Mouse (Mus musculus): Measurements from ENCODE around the gene Gm14214. TPM values are rescaled to one million over a fixed set of nuclear protein-coding genes. Genes with fewer than 3 reads are reported as not detected.

Gene Gm14214
- polyA plus RNA-seq, 1 experiment from 2014 or later, result not detected

- no peaks in the 10 kb centered on the region for H3K27me3 ChIP-seq
- no peaks in the 10 kb centered on the region for H3K9me3 ChIP-seq
- no peaks in the 10 kb centered on the region for H3K4me1 ChIP-seq
- no peak overlapping the region for H3K4me2 ChIP-seq (replicated peaks)
- no peak overlapping the region for H3K9ac ChIP-seq (replicated peaks)
- H3K36me3 ChIP-seq, result no peaks in the 10 kb centered on the region
- no peak overlapping the region for H3K27ac ChIP-seq (replicated peaks)
- ATAC-seq (replicated peaks), result no peak
- H3K4me3 ChIP-seq, result no peak overlapping the region
- 82% methylated on average over 10 of the region's 10 CpGs for WGBS
Observed at GRCm38 (mm10) chr2:154742911-154743819, 26.7 kb downstream of the Gm14214 start.

GRCm38 (mm10) chr2:154738621-154739020 is 31.2 kb downstream of the Gm14214 start:
- no peak overlapping the region for H3K4me3 ChIP-seq
- no peak overlapping the region for H3K4me2 ChIP-seq (replicated peaks)
- WGBS, result 87% methylated on average over 5 of the region's 5 CpGs
- no peak overlapping the region for H3K27ac ChIP-seq (replicated peaks)
- no peak overlapping the region for H3K9ac ChIP-seq (replicated peaks)
- no peaks in the 10 kb centered on the region for H3K36me3 ChIP-seq
- 0 out of 2 replicates have a peak, but pooled peaks cover 8% of the 10 kb centered on the region for H3K4me1 ChIP-seq
- H3K27me3 ChIP-seq, result no peaks in the 10 kb centered on the region
- no peak for ATAC-seq (replicated peaks)
- H3K9me3 ChIP-seq, result no peaks in the 10 kb centered on the region

- Histone ChIP-seq H3K36me3 (no peaks in the 10 kb centered on the region), H3K9me3 (no peaks in the 10 kb centered on the region), H3K9ac (replicated peaks) (no peak overlapping the region), H3K4me1 (peaks cover 8% of the 10 kb centered on the region; the same call in 1 of the 2 replicates), H3K27ac (replicated peaks) (no peak overlapping the region), H3K27me3 (no peaks in the 10 kb centered on the region), H3K4me2 (replicated peaks) (no peak overlapping the region), H3K4me3 (no peak overlapping the region)
- ATAC-seq (replicated peaks), result no peak
- 87% methylated on average over 7 of the region's 7 CpGs for WGBS
Observed at GRCm38 (mm10) chr2:154735986-154736385, 33.8 kb downstream of the Gm14214 start.

GRCm38 (mm10) chr2:154735416-154735815 is 34.4 kb downstream of the Gm14214 start:
- Histone ChIP-seq H3K9ac (replicated peaks) (no peak overlapping the region), H3K27me3 (no peaks in the 10 kb centered on the region), H3K36me3 (no peaks in the 10 kb centered on the region), H3K4me1 (peaks cover 11% of the 10 kb centered on the region; the same call in 1 of the 2 replicates), H3K4me2 (replicated peaks) (no peak overlapping the region), H3K27ac (replicated peaks) (no peak overlapping the region), H3K4me3 (no peak overlapping the region), H3K9me3 (no peaks in the 10 kb centered on the region)
- 81% methylated on average over 7 of the region's 7 CpGs for WGBS
- no peak for ATAC-seq (replicated peaks)

- Histone ChIP-seq H3K4me3 (no peak overlapping the region), H3K27ac (replicated peaks) (no peak overlapping the region), H3K4me2 (replicated peaks) (no peak overlapping the region), H3K9me3 (no peaks in the 10 kb centered on the region), H3K4me1 (peaks cover 11% of the 10 kb centered on the region; the same call in 1 of the 2 replicates), H3K27me3 (no peaks in the 10 kb centered on the region), H3K9ac (replicated peaks) (no peak overlapping the region), H3K36me3 (no peaks in the 10 kb centered on the region)
- 32% methylated on average over 9 of the region's 9 CpGs for WGBS
- no peak for ATAC-seq (replicated peaks)
Observed at GRCm38 (mm10) chr2:154734977-154735376, 34.9 kb downstream of the Gm14214 start.

- 78% methylated on average over 9 of the region's 9 CpGs for WGBS
- peaks cover 11% of the 10 kb centered on the region; the same call in 1 of the 2 replicates for H3K4me1 ChIP-seq
- H3K9ac ChIP-seq (replicated peaks), result no peak overlapping the region
- no peaks in the 10 kb centered on the region for H3K9me3 ChIP-seq
- H3K27me3 ChIP-seq, result no peaks in the 10 kb centered on the region
- H3K36me3 ChIP-seq, result no peaks in the 10 kb centered on the region
- H3K4me3 ChIP-seq, result no peak overlapping the region
- no peak overlapping the region for H3K4me2 ChIP-seq (replicated peaks)
- ATAC-seq (replicated peaks), result no peak
- H3K27ac ChIP-seq (replicated peaks), result no peak overlapping the region
Observed at GRCm38 (mm10) chr2:154732503-154733141, 37.2 kb downstream of the Gm14214 start.

GRCm38 (mm10) chr2:154731916-154732315 is 37.9 kb downstream of the Gm14214 start:
- peaks cover 11% of the 10 kb centered on the region; the same call in 1 of the 2 replicates for H3K4me1 ChIP-seq
- no peaks in the 10 kb centered on the region for H3K9me3 ChIP-seq
- no peak for ATAC-seq (replicated peaks)
- 41% methylated on average over 2 of the region's 2 CpGs for WGBS
- H3K4me3 ChIP-seq, result no peak overlapping the region
- H3K27me3 ChIP-seq, result no peaks in the 10 kb centered on the region
- H3K27ac ChIP-seq (replicated peaks), result no peak overlapping the region
- H3K9ac ChIP-seq (replicated peaks), result no peak overlapping the region
- no peaks in the 10 kb centered on the region for H3K36me3 ChIP-seq
- no peak overlapping the region for H3K4me2 ChIP-seq (replicated peaks)

GRCm38 (mm10) chr2:154730841-154731240 is 39.0 kb downstream of the Gm14214 start:
- 58% methylated on average over 3 of the region's 3 CpGs for WGBS
- no peaks in the 10 kb centered on the region for H3K9me3 ChIP-seq
- no peak for ATAC-seq (replicated peaks)
- no peaks in the 10 kb centered on the region for H3K36me3 ChIP-seq
- H3K27ac ChIP-seq (replicated peaks), result no peak overlapping the region
- no peaks in the 10 kb centered on the region for H3K27me3 ChIP-seq
- H3K4me3 ChIP-seq, result no peak overlapping the region
- peaks cover 11% of the 10 kb centered on the region; the same call in 1 of the 2 replicates for H3K4me1 ChIP-seq
- no peak overlapping the region for H3K4me2 ChIP-seq (replicated peaks)
- H3K9ac ChIP-seq (replicated peaks), result no peak overlapping the region

- 64% methylated on average over 3 of the region's 3 CpGs for WGBS
- Histone ChIP-seq H3K4me3 (no peak overlapping the region), H3K36me3 (no peaks in the 10 kb centered on the region), H3K9me3 (no peaks in the 10 kb centered on the region), H3K27ac (replicated peaks) (no peak overlapping the region), H3K9ac (replicated peaks) (no peak overlapping the region), H3K4me1 (peaks cover 5% of the 10 kb centered on the region; the same call in 1 of the 2 replicates), H3K27me3 (no peaks in the 10 kb centered on the region), H3K4me2 (replicated peaks) (no peak overlapping the region)
- ATAC-seq (replicated peaks), result no peak
Observed at GRCm38 (mm10) chr2:154729737-154730136, 40.1 kb downstream of the Gm14214 start.

- Histone ChIP-seq H3K4me2 (replicated peaks) (no peak overlapping the region), H3K27me3 (no peaks in the 10 kb centered on the region), H3K9me3 (no peaks in the 10 kb centered on the region), H3K4me1 (no peaks in the 10 kb centered on the region), H3K9ac (replicated peaks) (no peak overlapping the region), H3K4me3 (no peak overlapping the region), H3K36me3 (no peaks in the 10 kb centered on the region), H3K27ac (replicated peaks) (no peak overlapping the region)
- no peak for ATAC-seq (replicated peaks)
- 92% methylated on average over 4 of the region's 4 CpGs for WGBS
Observed at GRCm38 (mm10) chr2:154723473-154723872, 46.4 kb downstream of the Gm14214 start.

GRCm38 (mm10) chr2:154720315-154720714 is 49.5 kb downstream of the Gm14214 start:
- H3K27me3 ChIP-seq, result no peaks in the 10 kb centered on the region
- no peak for ATAC-seq (replicated peaks)
- H3K4me3 ChIP-seq, result no peak overlapping the region
- H3K27ac ChIP-seq (replicated peaks), result no peak overlapping the region
- H3K4me1 ChIP-seq, result no peaks in the 10 kb centered on the region
- no peaks in the 10 kb centered on the region for H3K36me3 ChIP-seq
- H3K9me3 ChIP-seq, result no peaks in the 10 kb centered on the region
- 88% methylated on average over 2 of the region's 2 CpGs for WGBS
- H3K9ac ChIP-seq (replicated peaks), result no peak overlapping the region
- H3K4me2 ChIP-seq (replicated peaks), result no peak overlapping the region
